Mouse (Mus musculus) c-Kit-positive CD71-negative TER-119-negative erythroid progenitor cells, embryonic 14.5 days (primary cell): ENCODE data around the gene Zfp286.

Experiments used
- DNase-seq: peaks from one replicate; pipeline ENCODE4 v3.0.0-alpha.2; 2013; ENCODE audit warnings: low read depth

The Zfp286 gene

DNA sequence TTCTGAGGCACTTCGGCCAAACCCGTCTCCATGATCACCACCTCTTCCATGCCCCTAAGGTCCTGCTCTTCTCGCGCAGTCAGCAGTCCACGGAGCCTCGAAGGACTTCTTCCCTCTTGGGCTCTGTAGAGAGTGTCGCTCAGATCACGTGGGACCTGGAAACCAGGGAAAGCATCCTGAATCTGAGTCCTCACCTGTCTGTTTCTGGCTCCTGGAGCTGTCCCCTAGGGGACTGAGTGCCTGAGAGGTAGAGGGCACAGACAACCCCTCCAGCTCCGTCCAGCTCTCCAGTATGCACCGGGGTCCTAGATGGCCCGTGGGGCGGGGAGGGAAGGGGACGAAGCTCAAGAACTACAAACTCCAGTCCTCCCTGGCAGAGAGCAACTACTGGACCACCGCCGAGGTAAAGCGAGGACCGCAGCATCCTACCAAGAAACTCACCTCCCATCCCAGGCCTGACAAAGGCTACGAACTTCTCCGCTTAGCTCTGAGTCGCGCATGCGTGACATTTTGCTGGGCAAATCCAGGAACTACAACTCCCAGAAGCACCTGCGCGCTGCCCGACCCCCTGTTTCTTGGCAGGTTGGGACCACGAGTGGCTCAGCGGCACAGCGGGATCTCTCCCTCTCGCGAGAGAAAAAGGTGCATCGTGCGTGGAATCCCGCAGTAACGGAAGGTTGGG lies at the start of gene Zfp286:
Gene Zfp286 (minus strand): TSS at position 528 of the 682 bp plus-strand sequence.
- DNase-seq: peak; percentile 70

- no peak for DNase-seq
Measured at GRCm38 (mm10) chr11:62831906-62832305, 42.6 kb upstream of the Zfp286 start.

GRCm38 (mm10) chr11:62830387-62830786 lies 41.1 kb upstream of the Zfp286 start:
- DNase-seq: no peak

DNA sequence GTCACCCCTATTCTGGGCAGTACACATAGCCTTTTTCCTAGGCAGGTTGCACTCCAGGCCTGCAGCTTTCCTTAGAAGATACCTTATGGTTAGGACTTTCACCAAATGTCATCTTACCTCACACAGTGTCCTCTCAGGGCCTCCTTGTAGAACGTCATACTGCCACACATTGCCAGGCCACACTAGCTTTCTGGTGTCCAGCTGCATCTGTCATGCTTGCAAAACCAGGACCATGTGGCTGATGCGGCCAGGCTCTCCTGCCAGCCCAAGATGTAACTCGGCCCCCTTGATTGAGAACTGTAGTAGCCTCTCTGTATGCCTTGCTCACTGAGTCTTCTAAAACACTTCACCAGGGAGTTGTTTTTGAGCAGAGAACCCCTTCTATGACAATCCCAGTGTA lies 38.6 kb upstream of the Zfp286 start:
- DNase-seq: no peak

GRCm38 (mm10) chr11:62827135-62827534 lies 37.9 kb upstream of the Zfp286 start:
- DNase-seq: no peak

DNA sequence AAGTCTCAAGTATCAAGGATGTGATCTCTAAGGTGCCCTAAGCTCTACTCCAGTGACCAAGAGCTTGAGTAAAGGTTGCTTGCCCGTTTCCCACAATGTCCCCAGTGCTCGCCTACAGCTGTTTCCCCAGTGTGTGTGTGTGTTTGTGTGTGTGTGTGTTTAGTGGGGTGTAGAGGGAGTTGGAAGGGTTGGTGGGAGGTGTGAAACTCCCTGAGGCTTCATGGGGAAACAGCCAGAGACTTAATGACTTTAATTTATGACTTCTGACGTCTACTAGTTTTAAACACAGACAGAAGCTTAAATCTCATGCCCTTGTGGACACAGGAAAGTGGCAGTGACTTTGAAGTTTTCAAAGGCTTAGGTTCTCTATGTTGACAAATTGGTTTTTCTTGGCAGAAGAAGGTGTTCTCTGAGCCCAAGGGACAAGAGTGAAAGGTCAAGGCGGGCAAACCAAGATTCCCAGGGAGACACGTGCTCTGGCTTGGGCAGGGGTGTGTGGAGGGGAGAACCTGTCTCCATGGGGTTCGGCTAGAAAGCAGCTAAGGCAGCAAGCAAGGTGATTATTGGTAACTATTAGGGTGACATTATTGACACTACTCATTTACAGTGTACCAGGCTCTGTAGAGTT lies 37.0 kb upstream of the Zfp286 start:
- DNase-seq: no peak

DNA sequence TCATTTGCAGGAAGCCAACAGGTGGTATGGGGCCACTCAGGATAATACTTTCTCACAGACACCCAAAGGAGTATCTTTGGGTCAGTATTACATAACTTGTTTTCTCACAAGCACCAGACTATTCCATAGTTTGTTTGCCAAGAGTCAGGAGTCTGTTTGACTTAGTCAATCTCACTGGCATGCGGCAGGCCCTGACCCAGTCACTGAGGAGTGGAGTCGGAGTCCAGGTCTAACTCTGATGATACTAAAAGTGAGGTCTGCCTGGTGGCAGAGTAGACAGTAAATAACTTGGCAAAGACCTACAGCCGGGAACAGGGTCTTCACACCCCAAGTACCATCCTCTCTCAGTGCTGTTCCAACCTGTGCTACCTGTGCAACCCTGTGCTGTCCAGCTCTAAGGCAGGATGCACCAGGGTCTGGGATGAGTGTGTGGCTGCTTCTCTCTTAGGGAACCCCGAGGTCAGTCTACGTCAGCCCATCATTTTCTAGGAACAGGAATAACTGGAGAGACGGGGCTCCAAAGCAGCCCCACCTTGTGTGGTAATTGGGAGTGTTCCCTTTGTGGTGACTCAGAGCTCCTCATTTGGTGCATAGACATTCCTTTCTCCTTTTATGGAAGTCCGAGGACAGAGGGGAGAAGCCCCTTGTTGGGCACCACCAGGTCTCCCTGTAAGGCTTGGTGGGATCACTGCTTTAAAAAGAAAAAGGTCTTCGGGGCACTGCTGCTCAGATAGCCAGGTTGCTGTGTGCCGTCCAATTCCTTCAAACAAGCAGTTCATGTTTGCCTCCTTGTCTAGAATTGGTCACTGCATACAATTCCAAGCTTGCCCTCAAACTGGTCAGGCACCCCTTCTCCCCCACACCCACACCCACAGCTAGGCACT lies 36.2 kb upstream of the Zfp286 start:
- no peak for DNase-seq

DNA sequence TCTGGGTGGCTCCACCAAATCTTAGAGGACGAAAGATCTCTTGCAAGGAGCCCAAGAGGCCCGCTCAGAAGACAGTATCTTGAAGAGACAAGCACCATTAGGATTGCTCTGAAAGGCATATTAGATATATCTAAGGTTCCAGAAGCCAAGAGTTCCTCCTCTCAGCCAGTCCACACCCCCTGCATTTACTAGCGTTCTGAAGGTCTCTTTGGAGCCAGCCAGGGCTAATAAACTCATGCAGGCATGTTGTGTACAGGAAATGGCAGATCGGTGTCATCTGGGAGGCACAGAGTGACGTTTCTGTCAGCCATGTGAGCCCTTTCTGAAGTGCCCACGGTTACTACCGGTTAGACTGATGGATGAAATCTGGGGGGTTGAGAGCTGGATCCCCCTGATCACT lies 34.9 kb upstream of the Zfp286 start:
- DNase-seq: no peak

GRCm38 (mm10) chr11:62821893-62822292 lies 32.6 kb upstream of the Zfp286 start:
- DNase-seq: no peak

- no peak for DNase-seq
Measured at GRCm38 (mm10) chr11:62820661-62821437, 31.6 kb upstream of the Zfp286 start.

- DNase-seq: peak; percentile 51
Measured at GRCm38 (mm10) chr11:62820059-62820541, 30.8 kb upstream of the Zfp286 start, which contains the start of gene Trim16. Trim16 (plus strand) TSS chr11:62820231.

GRCm38 (mm10) chr11:62819059-62819686 lies 29.9 kb upstream of the Zfp286 start:
- DNase-seq: no peak

GRCm38 (mm10) chr11:62816591-62816990 lies 27.3 kb upstream of the Zfp286 start:
- DNase-seq: no peak

DNA sequence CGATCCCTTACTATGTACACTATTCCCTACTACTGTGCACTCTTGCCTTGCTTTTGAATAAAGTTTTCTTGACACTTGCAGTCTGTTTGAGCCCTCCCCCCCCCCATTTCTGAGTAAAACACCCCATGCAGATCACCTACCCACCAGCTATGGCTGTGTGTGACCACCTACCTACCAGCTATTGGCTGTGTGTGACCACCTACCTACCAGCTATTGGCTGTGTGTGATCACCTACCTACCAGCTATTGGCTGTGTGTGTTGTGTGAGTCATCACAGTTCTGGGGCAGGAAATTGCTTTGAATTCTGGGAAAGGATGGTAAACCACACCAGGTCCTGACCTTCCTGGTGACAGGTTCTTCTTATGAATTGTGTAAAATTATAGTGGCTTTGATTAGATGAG lies 26.2 kb upstream of the Zfp286 start:
- no peak for DNase-seq

DNA sequence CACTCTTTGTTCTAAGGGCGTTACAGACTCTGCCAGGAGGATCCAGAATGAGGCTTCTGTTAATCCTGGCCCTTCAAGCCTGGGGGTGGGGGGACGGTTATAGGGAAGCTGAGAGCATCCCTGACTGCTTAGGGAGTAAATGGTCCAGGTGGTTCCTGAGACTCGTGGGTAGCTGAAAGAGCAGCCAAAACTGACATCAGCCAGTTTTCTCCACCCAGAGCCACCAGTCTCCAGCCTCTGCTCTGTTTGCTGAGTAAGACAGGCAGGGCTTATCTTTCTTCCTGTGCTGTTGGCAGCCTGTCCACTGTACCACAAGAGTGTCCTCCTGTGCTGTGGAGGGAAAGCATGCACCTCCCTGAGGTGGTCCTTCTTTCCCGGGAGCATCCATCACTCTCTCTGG lies 25.4 kb upstream of the Zfp286 start:
- DNase-seq: no peak

GRCm38 (mm10) chr11:62813970-62814624 lies 24.8 kb upstream of the Zfp286 start:
- DNase-seq: no peak

DNA sequence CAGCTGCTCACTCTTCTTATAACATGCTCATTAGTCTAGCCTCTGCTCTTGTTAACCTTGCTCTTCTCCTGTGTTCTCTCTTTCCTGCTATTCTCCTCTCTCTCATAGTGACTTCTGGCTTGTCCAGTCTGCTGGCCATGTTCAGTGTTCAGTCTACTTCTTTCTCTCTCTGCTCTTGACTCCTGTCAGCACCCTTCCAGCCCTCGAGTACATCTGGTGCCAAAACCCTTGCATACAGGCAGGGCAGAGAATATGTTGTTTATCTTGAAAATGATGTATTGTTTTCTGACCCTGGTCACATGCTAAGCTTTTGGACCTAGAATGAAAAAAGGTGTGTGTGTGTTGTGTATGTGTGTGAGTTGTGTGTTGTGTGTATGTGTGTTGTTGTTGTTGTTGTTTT lies 24.2 kb upstream of the Zfp286 start:
- DNase-seq: no peak

- no peak for DNase-seq
Measured at GRCm38 (mm10) chr11:62812268-62812667, 23.0 kb upstream of the Zfp286 start.

DNA sequence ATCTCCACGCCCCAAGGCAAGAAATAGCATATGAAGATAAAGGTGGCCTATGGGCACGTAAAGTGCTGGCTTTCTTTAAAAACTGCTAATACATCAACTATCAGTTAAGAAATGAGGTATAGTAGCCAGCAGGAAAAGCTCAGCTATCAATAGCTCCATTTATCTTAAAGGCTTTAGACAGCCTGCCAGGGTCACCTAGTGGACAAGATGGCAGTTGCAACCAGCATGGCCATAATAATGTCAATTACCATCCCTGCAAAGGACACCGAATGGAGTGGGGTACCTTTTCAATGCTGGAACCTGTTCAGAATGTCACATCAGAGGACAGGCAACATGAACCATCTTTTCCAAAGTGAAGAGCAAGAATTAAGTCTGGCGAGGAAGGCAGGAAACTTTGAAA lies 19.9 kb upstream of the Zfp286 start:
- DNase-seq: no peak

DNA sequence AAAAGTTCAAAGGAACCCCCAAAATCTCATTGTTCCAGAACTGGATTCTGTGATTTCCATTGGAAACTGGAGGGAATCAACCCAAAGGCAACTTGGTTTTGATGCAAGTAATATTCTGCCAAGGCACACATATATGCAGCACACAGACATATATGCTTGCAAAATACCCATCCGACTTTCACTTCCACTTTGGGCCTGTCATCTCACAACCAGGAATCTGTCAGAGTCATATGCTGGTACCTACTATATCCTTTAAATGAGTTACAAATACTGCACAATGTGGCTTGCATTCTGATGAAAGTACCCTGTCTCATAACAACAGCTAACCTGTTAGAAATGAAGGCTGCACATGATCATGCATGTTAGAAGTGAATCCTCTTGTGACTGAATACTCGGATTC lies 18.7 kb upstream of the Zfp286 start:
- DNase-seq: no peak

DNA sequence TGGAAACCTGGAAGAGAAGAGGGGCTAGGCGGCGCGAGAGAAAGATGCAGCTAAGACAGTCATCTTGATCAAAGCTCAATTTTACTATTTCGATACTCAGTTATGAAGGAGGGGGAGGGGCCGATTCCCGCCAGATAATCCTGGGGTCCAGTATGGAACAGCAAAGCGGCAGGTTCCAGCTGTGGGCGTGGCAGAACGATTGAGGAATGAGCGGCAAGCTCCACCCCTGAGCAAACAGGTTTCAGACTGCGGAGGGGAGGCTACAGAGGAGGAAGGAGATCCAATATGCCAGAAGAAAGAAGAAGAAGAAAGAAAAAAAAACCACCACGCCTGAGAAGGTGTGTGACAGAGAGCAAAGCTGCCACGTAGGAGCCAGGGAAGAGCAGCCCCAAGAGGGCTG lies 14.9 kb upstream of the Zfp286 start:
- DNase-seq: no peak
